Mouse (Mus musculus) liver, postnatal 0 days (tissue): ENCODE data around the gene Scube2.

Experiments
- CTCF ChIP-seq: sonication (generic); IDR thresholded peaks from 2 replicates; pipeline ENCODE4 v1.5.1; 2016; ENCODE audit warnings: antibody characterized with exemption, low read depth
- EP300 ChIP-seq: IDR thresholded peaks from 2 replicates; pipeline ENCODE4 v1.6.1; 2016; ENCODE audit warnings: antibody characterized with exemption, low read depth, mild to moderate bottlenecking

DNA sequence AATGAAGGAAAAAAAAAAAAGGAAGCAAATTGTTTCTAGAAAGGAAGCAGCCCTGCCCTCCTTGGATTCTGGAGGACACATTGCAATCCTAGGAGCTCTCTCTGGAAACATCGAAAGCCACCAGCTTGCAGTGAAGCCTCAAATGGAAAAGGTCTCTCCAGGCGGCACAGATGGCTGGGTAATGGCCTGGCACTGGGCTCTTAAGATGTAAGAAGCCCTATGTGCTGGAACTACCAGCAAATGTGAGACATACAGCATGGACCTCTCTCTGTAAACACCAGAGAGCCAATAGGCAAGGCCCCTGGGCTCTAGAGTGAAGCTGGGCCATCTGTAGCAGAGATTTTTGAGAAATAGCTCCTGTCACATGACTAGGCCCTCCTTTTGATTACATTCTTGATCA, 24.8 kb upstream of the Scube2 start:
- no peak for TF ChIP-seq CTCF
- TF ChIP-seq EP300, result no peak
